Mouse (Mus musculus) heart, postnatal 0 days (tissue): Measurements from ENCODE around the gene Lsm6. TPM values are rescaled to one million over a fixed set of nuclear protein-coding genes. Genes with fewer than 3 reads are reported as not detected.

Source experiments
- ATAC-seq: fragments of 200-750 bp; cut with Nextera tagmentation; 2 replicates; pipeline ENCODE4 v1.8.0; 2017; ENCODE audit warnings: low read depth, moderate number of reproducible peaks, moderate library complexity; ENCODE audit not compliant: insufficient read depth
- DNase-seq: peaks from one replicate; pipeline ENCODE4 v3.0.0-alpha.2; 2016; ENCODE audit warnings: low spot score
- H3K27ac ChIP-seq: fragments of 300-500 bp; sonication (generic); 2 replicates; pipeline ENCODE4 v1.5.1; 2014; ENCODE audit warnings: low read depth, mild to moderate bottlenecking
- H3K27me3 ChIP-seq: fragments of 300-500 bp; sonication (generic); 2 replicates; pipeline ENCODE4 v1.6.1; 2014; ENCODE audit warnings: low read length, mixed read lengths; ENCODE audit not compliant: control insufficient read depth, insufficient read depth
- H3K36me3 ChIP-seq: fragments of 300-500 bp; sonication (generic); replicated peaks from 2 replicates; pipeline ENCODE4 v1.6.1; 2014; ENCODE audit warnings: low read length, mixed read lengths; ENCODE audit not compliant: control insufficient read depth, insufficient read depth
- H3K4me1 ChIP-seq: fragments of 300-500 bp; sonication (generic); 2 replicates; pipeline ENCODE4 v1.6.1; 2014; ENCODE audit warnings: antibody characterized with exemption; ENCODE audit not compliant: control insufficient read depth, insufficient read depth
- H3K4me2 ChIP-seq: fragments of 300-500 bp; sonication (generic); 2 replicates; pipeline ENCODE4 v1.6.1; 2014; ENCODE audit warnings: low read depth, mild to moderate bottlenecking, low read length, moderate library complexity
- H3K4me3 ChIP-seq: fragments of 300-500 bp; sonication (generic); 2 replicates; pipeline ENCODE4 v1.5.1; 2014; ENCODE audit warnings: low read depth, low read length
- H3K9ac ChIP-seq: fragments of 300-500 bp; sonication (generic); replicated peaks from 2 replicates; pipeline ENCODE4 v1.6.1; 2014; ENCODE audit warnings: low read depth, low read length, mixed read lengths
- H3K9me3 ChIP-seq: fragments of 300-500 bp; sonication (generic); replicated peaks from 2 replicates; pipeline ENCODE4 v1.6.1; 2016; ENCODE audit warnings: low read length; ENCODE audit not compliant: control insufficient read depth
- CTCF ChIP-seq: IDR thresholded peaks from 2 replicates; pipeline ENCODE4 v1.5.1; 2016; ENCODE audit warnings: antibody characterized with exemption, control low read depth, low read depth
- EP300 ChIP-seq: IDR thresholded peaks from 2 replicates; pipeline ENCODE4 v1.6.1; 2016; ENCODE audit warnings: antibody characterized with exemption, low read depth
- WGBS: fragments of 180-500 bp; shearing (Covaris S2); extraction: QIAGEN DNeasy Blood & Tissue Kit; methylation state at CpG from one replicate; pipeline ENCODE4 v1.1.7; 2014; 5-methylcytosine and 5-hydroxymethylcytosine counted together
- polyA plus RNA-seq: library from polyadenylated mRNA; unstranded; fragments of >200 nt; fragmentation: Nextera tagmentation; extraction: Ambion mirVana; gene quantifications from 2 replicates; pipeline ENCODE4 v1.2.1, GENCODE M21; 2015
- total RNA-seq: library from RNA; depleted of rRNA; stranded (reverse); fragments of >200 nt; gene quantifications from 2 replicates; pipeline ENCODE4 v1.2.3, GENCODE M21; 2014; ENCODE audit warnings: low replicate concordance

Lsm6 gene
- total and polyA plus RNA-seq, 2 experiments from 2014 or later: 7.8 to 102 TPM

DNA sequence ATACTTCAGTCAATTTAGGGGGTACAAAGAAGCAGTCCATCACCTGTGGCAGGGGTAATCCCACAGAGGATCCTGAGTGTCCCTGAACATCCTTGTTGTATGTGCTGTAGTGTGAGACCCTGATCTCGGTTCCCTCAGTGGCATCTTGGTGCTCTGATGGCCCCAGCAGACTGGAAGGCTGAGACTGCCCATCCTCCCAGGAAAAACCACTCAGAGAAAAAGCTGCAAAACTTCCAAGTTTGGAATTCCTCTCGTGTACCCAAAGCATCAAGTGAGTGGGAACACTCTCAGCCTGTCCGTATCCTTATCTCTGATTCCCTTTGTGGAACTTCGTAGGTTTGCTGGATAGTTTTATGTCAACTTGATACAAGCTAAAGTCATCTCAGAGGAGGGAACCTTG lies 31.3 kb upstream of the Lsm6 start:
- Histone ChIP-seq H3K36me3 (no peaks in the 10 kb centered on the region), H3K27me3 (no peaks in the 10 kb centered on the region), H3K9ac (no peak overlapping the region), H3K4me1 (peaks cover 5% of the 10 kb centered on the region; the same call in 1 of the 2 replicates), H3K4me2 (no peak overlapping the region), H3K4me3 (no peak overlapping the region), H3K9me3 (no peaks in the 10 kb centered on the region), H3K27ac (no peak overlapping the region)
- DNase-seq (no peak), ATAC-seq (no peak)
- no peak for TF ChIP-seq CTCF
- no peak for TF ChIP-seq EP300
- 43% methylated on average over 4 of the region's 4 CpGs for WGBS

DNA sequence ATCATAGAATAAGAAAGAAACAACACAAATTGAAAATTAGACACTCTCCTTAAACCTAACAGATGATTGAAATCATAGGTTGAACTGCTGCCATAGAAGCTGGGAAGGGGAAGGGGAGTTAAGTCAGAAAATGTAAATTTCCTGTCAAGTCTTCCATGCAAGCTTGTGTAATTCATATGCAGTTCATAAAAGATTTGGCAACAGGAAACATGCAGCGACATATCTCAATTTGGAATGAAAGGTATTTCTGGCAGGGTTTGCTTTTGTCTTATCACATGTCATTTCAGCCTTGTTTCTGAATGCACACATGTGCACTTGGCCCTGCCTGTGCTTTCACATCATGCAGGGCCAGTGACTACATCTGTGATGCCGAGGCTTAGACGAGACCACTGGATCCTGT lies 26.3 kb upstream of the Lsm6 start:
- DNase-seq (no peak), ATAC-seq (no peak)
- no peak for TF ChIP-seq CTCF
- no peak for TF ChIP-seq EP300
- Histone ChIP-seq H3K9ac (no peak overlapping the region), H3K4me2 (no peak overlapping the region), H3K4me1 (peaks cover 6% of the 10 kb centered on the region; the same call in 1 of the 2 replicates), H3K27ac (no peak overlapping the region), H3K9me3 (no peaks in the 10 kb centered on the region), H3K4me3 (no peak overlapping the region), H3K27me3 (no peaks in the 10 kb centered on the region), H3K36me3 (no peaks in the 10 kb centered on the region)
- 24% methylated on average over 3 of the region's 3 CpGs for WGBS

GRCm38 (mm10) chr8:78844559-78844958 lies 23.6 kb upstream of the Lsm6 start:
- Histone ChIP-seq H3K4me1 (peaks cover 4% of the 10 kb centered on the region; the same call in 1 of the 2 replicates), H3K36me3 (no peaks in the 10 kb centered on the region), H3K27me3 (no peaks in the 10 kb centered on the region), H3K9me3 (no peaks in the 10 kb centered on the region), H3K4me2 (no peak overlapping the region), H3K27ac (no peak overlapping the region), H3K9ac (no peak overlapping the region), H3K4me3 (no peak overlapping the region)
- no peak for DNase-seq
- TF ChIP-seq CTCF: no peak
- TF ChIP-seq EP300: no peak
- ATAC-seq: no peak
- WGBS: 78% methylated on average over 5 of the region's 5 CpGs

DNA sequence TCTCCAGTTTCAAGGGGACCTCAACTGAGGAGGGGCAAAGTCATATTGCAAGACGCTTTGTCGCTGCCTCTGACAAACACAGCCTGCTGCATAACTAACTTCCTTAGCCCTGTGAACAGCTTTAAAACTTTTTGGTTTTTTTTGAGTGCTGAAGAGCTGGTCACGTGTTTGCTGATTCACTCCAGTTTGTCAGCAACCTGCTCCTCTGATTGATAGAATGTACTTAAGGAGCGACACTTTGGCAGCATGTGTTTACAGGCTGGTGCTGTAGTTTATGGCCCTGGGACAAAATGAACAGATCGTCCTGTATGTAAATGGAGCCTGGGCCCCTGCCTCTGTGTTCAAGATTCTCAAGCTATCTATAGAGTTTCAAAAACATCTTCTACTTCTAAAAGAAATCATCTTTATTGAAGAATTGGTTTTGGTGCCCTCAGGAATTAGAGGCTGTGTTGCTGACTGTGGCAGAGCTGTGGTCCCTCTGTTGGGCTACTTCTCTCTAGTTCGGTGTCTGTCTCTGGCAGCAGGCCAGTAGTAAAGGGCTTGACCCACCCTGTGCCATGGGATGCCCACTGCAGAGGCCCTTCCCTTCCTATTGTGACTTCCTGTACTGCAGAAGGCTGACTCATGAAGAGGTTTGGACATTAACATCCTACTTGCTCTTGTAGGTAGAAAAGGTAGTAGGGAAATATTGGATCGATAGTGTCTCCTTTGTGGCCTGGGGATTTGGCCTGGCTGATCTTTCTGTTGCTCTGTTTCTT lies 17.9 kb upstream of the Lsm6 start:
- no peak overlapping the region for H3K4me3 ChIP-seq
- ATAC-seq: no peak

DNA sequence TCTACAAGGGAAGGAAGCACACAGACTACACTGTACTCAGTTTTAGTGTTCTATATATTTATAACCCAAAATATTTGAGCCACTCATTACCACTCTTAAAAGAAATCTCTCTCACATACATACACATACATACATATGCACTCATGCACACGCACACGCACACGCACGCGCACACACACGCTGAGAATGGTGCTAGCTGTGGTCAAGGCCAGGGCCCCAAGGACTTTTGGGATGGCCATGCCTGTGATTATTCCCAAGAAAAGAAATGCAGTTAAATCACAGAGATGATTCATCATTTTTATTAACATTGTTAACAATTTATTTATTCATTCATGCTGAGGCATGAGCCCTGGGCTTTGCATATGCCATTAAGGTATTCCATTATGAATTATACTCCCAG lies 15.2 kb upstream of the Lsm6 start:
- H3K4me3 ChIP-seq: no peak overlapping the region
- WGBS: 98% methylated on average over 6 of the region's 6 CpGs
- H3K4me2 ChIP-seq: no peak overlapping the region
- H3K4me1 ChIP-seq: no peaks in the 10 kb centered on the region
- TF ChIP-seq CTCF: no peak
- TF ChIP-seq EP300: no peak
- no peak for ATAC-seq
- H3K27ac ChIP-seq: no peak overlapping the region
- DNase-seq: no peak
- no peaks in the 10 kb centered on the region for H3K9me3 ChIP-seq
- no peaks in the 10 kb centered on the region for H3K36me3 ChIP-seq
- H3K27me3 ChIP-seq: no peaks in the 10 kb centered on the region
- no peak overlapping the region for H3K9ac ChIP-seq

More for the DNA sequence above, 17.9 kb upstream of the Lsm6 start:
- Histone ChIP-seq H3K36me3 (no peaks in the 10 kb centered on the region), H3K27me3 (no peaks in the 10 kb centered on the region), H3K9ac (no peak overlapping the region), H3K9me3 (no peaks in the 10 kb centered on the region), H3K27ac (no peak overlapping the region), H3K4me1 (no peaks in the 10 kb centered on the region), H3K4me2 (no peak overlapping the region)
- TF ChIP-seq CTCF (no peak), EP300 (no peak)
- 73% methylated on average over 7 of the region's 7 CpGs for WGBS
- DNase-seq: no peak

- ATAC-seq (no peak), DNase-seq (no peak)
- Histone ChIP-seq H3K9ac (no peak overlapping the region), H3K4me1 (no peaks in the 10 kb centered on the region), H3K4me3 (no peak overlapping the region), H3K36me3 (no peaks in the 10 kb centered on the region), H3K27ac (no peak overlapping the region), H3K9me3 (no peaks in the 10 kb centered on the region), H3K4me2 (no peak overlapping the region), H3K27me3 (no peaks in the 10 kb centered on the region)
- TF ChIP-seq CTCF: no peak
- TF ChIP-seq EP300: no peak
- 81% methylated on average over 11 of the region's 11 CpGs for WGBS
These were observed 7.5 kb upstream of the Lsm6 start for GRCm38 (mm10) chr8:78828414-78828813.
